Mouse (Mus musculus): Measurements from ENCODE around the gene Sgk1.

- TF ChIP-seq CTCF (conservative IDR thresholded peaks at IDR 0.05 in 1 of 2, IDR thresholded peaks at IDR 0.05 in 1 of 2; ENCODE audit: low read depth in 2 of 2, low read length in 2 of 2) (no peak), POLR2A (IDR thresholded peaks at IDR 0.05; ENCODE audit: low read depth, low read length) (no peak), ZMIZ1 (IDR thresholded peaks at IDR 0.05; ENCODE audit: low read depth, low read length) (no peak), KAT2A (IDR thresholded peaks at IDR 0.05; ENCODE audit: insufficient replicate concordance, low read length) (no peak), MAX (IDR thresholded peaks at IDR 0.05; ENCODE audit: low read length) (no peak), PAX5 (IDR thresholded peaks at IDR 0.05; ENCODE audit: low read length) (no peak), ZKSCAN1 (IDR thresholded peaks at IDR 0.05; ENCODE audit: borderline replicate concordance, low read depth, low read length) (no peak), NRF1 (IDR thresholded peaks at IDR 0.05; ENCODE audit: low read depth, low read length) (no peak), MXI1 (IDR thresholded peaks at IDR 0.05; ENCODE audit: low read depth, low read length) (no peak)
These were observed 35.6 kb upstream of the Sgk1 start for GRCm38 (mm10) chr10:21846366-21846765.

Data from CH12.LX (cell line).